Mouse (Mus musculus) limb, embryonic 10.5 days (tissue): ENCODE results near the gene Coro1b. TPM values are rescaled to one million over a fixed set of nuclear protein-coding genes. Genes with fewer than 3 reads are reported as not detected.
"Not testable (repeated sequence)": the region's sequence is repeated elsewhere in the genome, so short reads cannot be mapped to it uniquely, and the experiment has no call there.

Experiments
- DNase-seq: peaks from one replicate; pipeline ENCODE4 v3.0.0-alpha.2; 2017; ENCODE audit warnings: low spot score
- H3K27ac ChIP-seq: fragments of 300-500 bp; sonication (generic); 2 replicates; pipeline ENCODE4 v1.5.1; 2016; ENCODE audit warnings: mild to moderate bottlenecking
- H3K27me3 ChIP-seq: fragments of 300-500 bp; sonication (generic); 2 replicates; pipeline ENCODE4 v1.6.1; 2016; ENCODE audit warnings: low read depth, mild to moderate bottlenecking; ENCODE audit not compliant: poor library complexity, severe bottlenecking
- H3K36me3 ChIP-seq: fragments of 300-500 bp; sonication (generic); 2 replicates; pipeline ENCODE4 v1.6.1; 2016; ENCODE audit warnings: mild to moderate bottlenecking, moderate library complexity
- H3K4me1 ChIP-seq: fragments of 300-500 bp; sonication (generic); 2 replicates; pipeline ENCODE4 v1.6.1; 2016
- H3K4me3 ChIP-seq: fragments of 300-500 bp; sonication (generic); 2 replicates; pipeline ENCODE4 v1.5.1; 2016; ENCODE audit warnings: mild to moderate bottlenecking, moderate library complexity
- H3K9me3 ChIP-seq: fragments of 300-500 bp; sonication (generic); replicated peaks from 2 replicates; pipeline ENCODE4 v1.6.1; 2016; ENCODE audit warnings: mild to moderate bottlenecking
- WGBS: fragments of 180-500 bp; shearing (Covaris S2); methylation state at CpG from one replicate; pipeline ENCODE4 v1.1.7; 2016; 5-methylcytosine and 5-hydroxymethylcytosine counted together
- polyA plus RNA-seq: library from polyadenylated mRNA; unstranded; fragments of >200 nt; fragmentation: Nextera tagmentation; extraction: Ambion mirVana; gene quantifications from 2 replicates; pipeline ENCODE4 v1.2.1, GENCODE M21; 2016

The Coro1b gene
- polyA plus RNA-seq, 1 experiment from 2014 or later, result 148 TPM

GRCm38 (mm10) chr19:4112063-4112960 is 36.1 kb upstream of the Coro1b start:
- no peak overlapping the region for H3K27ac ChIP-seq
- H3K36me3 ChIP-seq, result peaks cover 62% of the 10 kb centered on the region
- no peak overlapping the region for H3K4me3 ChIP-seq
- no peaks in the 10 kb centered on the region for H3K27me3 ChIP-seq
- H3K9me3 ChIP-seq, result no peaks in the 10 kb centered on the region
- DNase-seq, result no peak
- H3K4me1 ChIP-seq, result peaks cover 18% of the 10 kb centered on the region
- 94% methylated on average over 26 of the region's 26 CpGs for WGBS

DNA sequence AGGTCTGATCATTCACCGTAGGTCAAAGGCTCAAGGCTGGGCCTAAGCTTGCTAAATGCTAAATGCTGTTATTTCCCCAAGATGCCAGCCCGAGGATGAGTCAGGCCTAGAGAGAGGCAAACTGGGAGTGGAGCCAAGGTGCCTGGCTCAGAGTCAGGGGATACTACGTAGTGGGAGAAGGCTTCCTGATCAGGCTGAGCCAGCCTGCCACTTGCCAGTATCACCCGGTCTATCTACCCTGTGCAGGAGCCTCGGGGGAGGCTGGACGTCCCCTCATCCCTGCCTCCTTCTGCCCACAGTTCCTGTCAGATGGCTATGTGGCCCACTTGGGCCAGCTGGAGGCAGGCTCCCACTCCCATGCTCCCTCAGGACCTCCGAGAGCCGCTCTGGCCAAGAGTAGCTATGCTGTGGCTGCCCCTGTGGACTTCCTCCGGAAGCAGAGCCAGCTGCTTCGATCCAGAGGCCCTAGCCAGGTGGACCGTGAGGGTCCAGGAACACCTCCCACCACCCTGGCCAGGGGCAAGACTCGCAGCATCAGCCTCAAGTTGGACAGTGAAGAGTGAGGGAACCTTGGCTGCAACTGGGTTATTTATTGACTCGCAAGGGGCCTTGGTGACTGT is 35.1 kb upstream of the Coro1b start:
- Histone ChIP-seq H3K4me1 (peaks cover 18% of the 10 kb centered on the region), H3K9me3 (no peaks in the 10 kb centered on the region), H3K27me3 (no peaks in the 10 kb centered on the region), H3K4me3 (no peak overlapping the region), H3K27ac (peak overlapping the region; percentile 53), H3K36me3 (peaks cover 72% of the 10 kb centered on the region)
- WGBS, result 86% methylated on average over 13 of the region's 13 CpGs
- no peak for DNase-seq

GRCm38 (mm10) chr19:4113806-4114230 is 34.6 kb upstream of the Coro1b start:
- no peaks in the 10 kb centered on the region for H3K27me3 ChIP-seq
- no peaks in the 10 kb centered on the region for H3K9me3 ChIP-seq
- DNase-seq, result no peak
- H3K36me3 ChIP-seq, result peaks cover 74% of the 10 kb centered on the region
- H3K27ac ChIP-seq, result peak overlapping the region; percentile 53; the same call in 1 of the 2 replicates
- H3K4me3 ChIP-seq, result no peak overlapping the region
- H3K4me1 ChIP-seq, result peaks cover 18% of the 10 kb centered on the region
- WGBS, result 44% methylated on average over 5 of the region's 5 CpGs

DNA sequence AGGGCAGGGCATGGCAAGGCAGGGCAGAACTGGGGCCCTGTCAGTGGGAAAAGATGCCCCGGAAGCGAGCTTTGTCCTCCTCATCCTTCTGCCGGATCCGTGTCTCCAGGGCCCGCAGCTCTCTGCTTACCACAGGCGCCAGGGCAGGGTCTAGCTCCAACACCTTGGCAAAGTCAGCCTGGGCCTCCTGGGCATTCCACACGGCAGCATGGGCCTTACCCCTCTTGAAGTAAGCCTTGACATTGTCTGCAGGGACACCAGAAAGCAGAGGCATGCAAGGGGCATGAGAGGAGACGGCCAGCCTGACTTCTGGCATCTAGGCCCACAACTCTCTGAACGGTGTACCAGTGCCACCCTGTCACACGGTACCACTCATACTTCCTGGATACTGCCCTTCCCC is 33.9 kb upstream of the Coro1b start:
- Histone ChIP-seq H3K4me3 (no peak overlapping the region), H3K4me1 (peaks cover 18% of the 10 kb centered on the region), H3K36me3 (peaks cover 79% of the 10 kb centered on the region), H3K27me3 (no peaks in the 10 kb centered on the region), H3K27ac (no peak overlapping the region), H3K9me3 (no peaks in the 10 kb centered on the region)
- no peak for DNase-seq
- 92% methylated on average over 10 of the region's 10 CpGs for WGBS

GRCm38 (mm10) chr19:4115144-4115543 is 33.3 kb upstream of the Coro1b start:
- Histone ChIP-seq H3K27me3 (no peaks in the 10 kb centered on the region), H3K36me3 (peaks cover 78% of the 10 kb centered on the region), H3K9me3 (no peaks in the 10 kb centered on the region), H3K4me3 (no peak overlapping the region), H3K4me1 (peaks cover 19% of the 10 kb centered on the region), H3K27ac (no peak overlapping the region)
- WGBS, result 97% methylated on average over 10 of the region's 10 CpGs
- no peak for DNase-seq

DNA sequence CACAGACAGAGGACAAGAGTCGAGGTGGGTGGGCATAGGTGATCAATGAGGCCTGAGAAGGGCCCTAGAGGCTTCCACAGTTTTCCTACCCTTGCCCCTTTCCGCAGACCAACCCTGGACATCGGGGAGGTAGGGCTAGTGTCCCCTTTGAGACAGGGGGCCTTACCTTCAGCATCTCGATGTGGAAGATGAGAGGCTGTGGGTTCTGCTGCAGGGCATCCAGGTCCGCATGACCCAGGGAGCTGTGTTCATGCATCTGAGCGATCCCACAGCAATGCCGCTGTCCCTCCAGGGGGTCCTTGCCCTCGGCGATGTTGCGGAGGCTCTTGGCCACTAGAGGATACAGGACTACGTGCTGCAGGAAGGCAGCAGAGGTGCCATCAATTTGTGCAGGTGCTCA is 32.6 kb upstream of the Coro1b start:
- Histone ChIP-seq H3K36me3 (peaks cover 78% of the 10 kb centered on the region), H3K9me3 (no peaks in the 10 kb centered on the region), H3K4me1 (peaks cover 26% of the 10 kb centered on the region), H3K27me3 (no peaks in the 10 kb centered on the region), H3K27ac (no peak overlapping the region), H3K4me3 (no peak overlapping the region)
- 88% methylated on average over 11 of the region's 11 CpGs for WGBS
- no peak for DNase-seq

DNA sequence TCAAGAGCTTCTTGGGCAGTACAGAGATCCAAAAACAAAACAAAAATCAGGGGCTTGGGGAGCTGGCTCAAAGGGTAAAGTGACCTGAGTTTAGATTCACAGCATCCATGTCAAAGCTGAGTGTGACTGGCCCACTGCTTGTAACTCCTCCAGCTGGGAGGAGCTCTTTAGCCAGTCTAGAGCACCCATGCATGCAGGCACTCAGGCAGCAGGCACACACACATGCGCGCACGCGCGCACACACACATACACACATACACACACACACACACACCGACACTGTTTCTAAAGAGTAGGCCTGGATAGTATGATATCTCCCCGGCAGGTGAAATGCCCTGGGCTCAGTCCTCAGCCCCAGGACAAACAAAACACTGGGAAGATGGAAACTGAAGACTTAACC is 31.4 kb upstream of the Coro1b start:
- Histone ChIP-seq H3K27ac (no peak overlapping the region), H3K4me3 (no peak overlapping the region), H3K4me1 (peaks cover 30% of the 10 kb centered on the region), H3K36me3 (peaks cover 71% of the 10 kb centered on the region), H3K27me3 (no peaks in the 10 kb centered on the region), H3K9me3 (no peaks in the 10 kb centered on the region)
- DNase-seq, result no peak
- 99% methylated on average over 7 of the region's 7 CpGs for WGBS

DNA sequence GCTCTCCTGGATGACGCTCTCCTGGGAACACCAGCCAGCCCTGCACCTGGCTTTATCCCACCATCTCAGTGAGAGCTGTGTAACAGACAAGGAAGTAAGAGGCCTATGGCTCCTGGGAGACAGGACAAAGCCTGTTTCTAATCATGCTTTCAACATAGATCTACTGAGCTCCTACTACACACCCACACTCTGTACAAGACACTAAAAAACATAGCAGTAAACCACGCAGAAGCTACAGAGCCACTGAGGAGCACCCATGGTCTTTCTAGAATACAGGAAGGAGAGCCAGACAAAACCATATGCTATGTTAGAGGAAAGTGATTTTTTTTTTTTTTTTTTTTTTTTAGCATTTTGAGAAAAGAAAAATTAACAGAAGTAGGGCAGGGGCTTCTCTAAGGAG is 30.1 kb upstream of the Coro1b start:
- peaks cover 58% of the 10 kb centered on the region for H3K36me3 ChIP-seq
- WGBS, result 95% methylated on average over 2 of the region's 2 CpGs

GRCm38 (mm10) chr19:4119716-4120487 is 28.5 kb upstream of the Coro1b start:
- Histone ChIP-seq H3K27me3 (no peaks in the 10 kb centered on the region), H3K27ac (no peak overlapping the region), H3K4me1 (peaks cover 23% of the 10 kb centered on the region), H3K9me3 (no peaks in the 10 kb centered on the region), H3K4me3 (no peak overlapping the region), H3K36me3 (peaks cover 42% of the 10 kb centered on the region)
- 92% methylated on average over 6 of the region's 6 CpGs for WGBS
- DNase-seq, result no peak

More for the DNA sequence above, 30.1 kb upstream of the Coro1b start:
- no peak for DNase-seq
- Histone ChIP-seq H3K27me3 (no peaks in the 10 kb centered on the region), H3K27ac (no peak overlapping the region), H3K9me3 (no peaks in the 10 kb centered on the region), H3K4me3 (no peak overlapping the region), H3K4me1 (peaks cover 26% of the 10 kb centered on the region)

DNA sequence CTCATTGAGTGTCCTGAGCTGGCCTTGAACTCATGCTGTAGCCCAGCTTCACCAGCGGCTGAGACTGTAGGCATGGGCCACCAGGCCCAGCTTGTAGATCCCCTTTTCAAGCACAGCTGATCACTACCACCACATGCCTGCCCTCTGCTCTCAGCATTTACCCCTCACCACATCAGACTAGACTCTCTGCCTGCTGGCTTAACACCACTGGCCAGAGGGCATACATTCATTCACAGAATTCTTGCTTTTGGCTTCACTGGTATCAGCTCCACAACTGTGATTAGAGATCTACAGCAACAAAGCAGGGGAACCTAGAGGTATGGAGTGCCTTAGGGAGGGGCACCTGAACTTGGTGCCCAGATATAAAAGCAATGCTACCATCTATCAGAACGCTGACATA is 27.9 kb upstream of the Coro1b start:
- Histone ChIP-seq H3K27me3 (no peaks in the 10 kb centered on the region), H3K4me1 (peaks cover 27% of the 10 kb centered on the region), H3K9me3 (no peaks in the 10 kb centered on the region), H3K27ac (no peak overlapping the region), H3K36me3 (peaks cover 36% of the 10 kb centered on the region), H3K4me3 (peak overlapping the region; percentile 54; the same call in 1 of the 2 replicates)
- no peak for DNase-seq
- WGBS, result 89% methylated on average over 2 of the region's 2 CpGs

- peaks cover 28% of the 10 kb centered on the region for H3K4me1 ChIP-seq
- H3K27me3 ChIP-seq, result no peaks in the 10 kb centered on the region
- peaks cover 29% of the 10 kb centered on the region for H3K36me3 ChIP-seq
- DNase-seq, result peak; percentile 94
- WGBS, result 3% methylated on average over 38 of the region's 38 CpGs
- no peaks in the 10 kb centered on the region for H3K9me3 ChIP-seq
- peak overlapping the region; percentile 91 for H3K27ac ChIP-seq
- H3K4me3 ChIP-seq, result peak overlapping the region; percentile 54
Observed at GRCm38 (mm10) chr19:4121097-4121805, 27.2 kb upstream of the Coro1b start.

GRCm38 (mm10) chr19:4121896-4122295 is 26.5 kb upstream of the Coro1b start:
- H3K27ac ChIP-seq, result peak overlapping the region; percentile 91; the same call in 1 of the 2 replicates
- peaks cover 34% of the 10 kb centered on the region for H3K4me1 ChIP-seq
- H3K36me3 ChIP-seq, result peaks cover 22% of the 10 kb centered on the region
- 60% methylated on average over 6 of the region's 6 CpGs for WGBS
- H3K27me3 ChIP-seq, H3K9me3 ChIP-seq, H3K4me3 ChIP-seq, DNase-seq: not testable (repeated sequence)
